Mouse (Mus musculus): ENCODE data around the gene Kank1. TPM values are rescaled to one million over a fixed set of nuclear protein-coding genes. Genes with fewer than 3 reads are reported as not detected.

Gene Kank1
- polyA plus RNA-seq, 1 experiment from 2014 or later, result 6.6 TPM

DNA sequence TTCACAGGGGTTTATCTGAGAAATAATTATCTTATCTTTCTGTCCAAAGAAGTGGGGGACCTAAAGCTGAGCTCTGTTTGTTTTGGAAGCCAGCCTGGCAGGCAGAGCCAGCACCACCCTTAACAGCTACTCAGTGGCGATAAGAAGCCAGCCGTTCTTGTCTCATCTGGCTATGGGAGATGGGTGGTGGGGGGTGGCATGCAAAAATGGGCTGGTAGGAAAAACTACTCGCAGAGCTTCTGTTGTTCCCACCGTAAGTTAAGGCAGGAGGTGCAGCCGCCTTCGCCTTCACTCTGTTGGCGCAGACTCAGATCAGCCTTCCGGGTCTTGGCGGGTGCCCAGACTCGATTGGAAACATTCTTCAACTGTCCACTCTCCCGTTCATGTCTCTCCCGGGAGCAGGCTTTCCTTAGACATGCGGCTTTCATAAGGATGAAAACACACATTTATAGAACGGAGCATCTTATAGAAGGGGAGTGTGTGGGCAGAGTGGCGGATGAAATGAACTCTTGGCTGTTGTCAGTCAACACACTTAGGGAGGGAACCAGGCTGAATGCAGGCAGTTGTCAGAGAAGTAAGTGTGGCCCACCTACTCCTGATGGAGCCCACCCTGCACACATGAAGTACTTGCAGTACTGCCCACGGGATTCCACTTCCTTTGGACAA, 107.0 kb downstream of the Kank1 start:
- H3K27ac ChIP-seq (replicated peaks), result no peak overlapping the region
- H3K4me1 ChIP-seq (replicated peaks), result peaks cover 31% of the 10 kb centered on the region
- no peaks in the 10 kb centered on the region for H3K27me3 ChIP-seq
- 44% methylated on average over 16 of the region's 16 CpGs for WGBS (ENCODE audit: insufficient replicate concordance)
- no peaks in the 10 kb centered on the region for H3K9me3 ChIP-seq (replicated peaks)
- no peak overlapping the region for H3K9ac ChIP-seq
- peak; percentile 71; the same call in 1 of the 2 replicates for ATAC-seq (ENCODE audit: insufficient read depth)
- peak overlapping the region; percentile 13; the same call in 1 of the 2 replicates for H3K4me2 ChIP-seq
- H3K36me3 ChIP-seq (replicated peaks), result no peaks in the 10 kb centered on the region
- H3K4me3 ChIP-seq (replicated peaks), result no peak overlapping the region

DNA sequence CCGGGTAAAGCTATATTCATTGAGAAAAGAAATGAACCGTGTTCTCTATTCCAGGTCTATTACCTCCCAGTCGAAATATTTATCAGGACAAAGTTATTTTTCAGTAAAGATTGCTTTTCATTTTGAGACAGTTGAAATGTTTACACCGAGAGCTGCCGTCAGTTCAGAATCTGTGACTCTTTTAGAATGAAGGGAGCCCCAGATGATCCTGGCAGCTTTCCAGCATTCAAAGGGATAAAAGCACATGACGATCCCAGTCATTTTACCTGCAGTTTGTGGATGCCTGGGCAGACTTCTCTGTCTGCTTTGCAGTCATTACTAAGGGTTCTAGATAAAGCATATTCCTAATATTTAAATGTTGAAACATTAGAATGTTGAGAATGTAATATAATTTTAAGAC, 107.6 kb downstream of the Kank1 start:
- 45% methylated on average over 6 of the region's 6 CpGs for WGBS (ENCODE audit: insufficient replicate concordance)
- H3K4me2 ChIP-seq, result no peak overlapping the region
- ATAC-seq (ENCODE audit: insufficient read depth), result no peak
- no peak overlapping the region for H3K27ac ChIP-seq (replicated peaks)
- H3K27me3 ChIP-seq, result no peaks in the 10 kb centered on the region
- peaks cover 31% of the 10 kb centered on the region for H3K4me1 ChIP-seq (replicated peaks)
- no peaks in the 10 kb centered on the region for H3K36me3 ChIP-seq (replicated peaks)
- no peaks in the 10 kb centered on the region for H3K9me3 ChIP-seq (replicated peaks)
- H3K4me3 ChIP-seq (replicated peaks), result no peak overlapping the region
- H3K9ac ChIP-seq, result no peak overlapping the region

DNA sequence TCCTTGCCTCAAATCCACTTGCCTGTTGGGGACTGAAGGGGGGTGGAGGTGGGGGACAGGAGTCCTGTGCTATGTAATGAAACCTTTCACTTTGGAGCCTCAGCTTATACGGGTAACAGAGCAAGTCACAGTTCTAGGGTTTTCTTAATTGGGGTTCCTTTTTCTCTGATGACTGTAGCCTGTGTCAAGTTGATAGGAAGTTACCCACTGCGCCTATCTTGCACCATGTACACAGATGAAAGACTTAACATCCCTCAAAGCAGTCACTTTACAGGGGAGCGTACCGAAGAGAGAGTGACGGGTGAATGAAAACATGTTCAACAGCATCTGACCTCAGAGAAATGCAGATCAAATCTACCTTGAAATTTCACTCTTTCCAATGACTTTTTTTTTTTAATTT, 109.2 kb downstream of the Kank1 start:
- Histone ChIP-seq H3K27ac (replicated peaks) (no peak overlapping the region), H3K36me3 (replicated peaks) (no peaks in the 10 kb centered on the region), H3K4me2 (no peak overlapping the region), H3K9ac (no peak overlapping the region), H3K27me3 (no peaks in the 10 kb centered on the region), H3K9me3 (replicated peaks) (no peaks in the 10 kb centered on the region), H3K4me1 (replicated peaks) (peaks cover 28% of the 10 kb centered on the region), H3K4me3 (replicated peaks) (no peak overlapping the region)
- ATAC-seq (ENCODE audit: insufficient read depth), result no peak
- WGBS (ENCODE audit: insufficient replicate concordance), result 66% methylated on average over 5 of the region's 5 CpGs

GRCm38 (mm10) chr19:25347515-25347914, 110.7 kb downstream of the Kank1 start:
- H3K4me1 ChIP-seq (replicated peaks), result peaks cover 28% of the 10 kb centered on the region
- H3K9me3 ChIP-seq (replicated peaks), result no peaks in the 10 kb centered on the region
- no peak for ATAC-seq (ENCODE audit: insufficient read depth)
- no peak overlapping the region for H3K9ac ChIP-seq
- H3K27me3 ChIP-seq, result no peaks in the 10 kb centered on the region
- H3K4me3 ChIP-seq (replicated peaks), result no peak overlapping the region
- H3K36me3 ChIP-seq (replicated peaks), result no peaks in the 10 kb centered on the region
- H3K4me2 ChIP-seq, result no peak overlapping the region
- WGBS (ENCODE audit: insufficient replicate concordance), result 25% methylated on average over 5 of the region's 5 CpGs
- H3K27ac ChIP-seq (replicated peaks), result no peak overlapping the region

DNA sequence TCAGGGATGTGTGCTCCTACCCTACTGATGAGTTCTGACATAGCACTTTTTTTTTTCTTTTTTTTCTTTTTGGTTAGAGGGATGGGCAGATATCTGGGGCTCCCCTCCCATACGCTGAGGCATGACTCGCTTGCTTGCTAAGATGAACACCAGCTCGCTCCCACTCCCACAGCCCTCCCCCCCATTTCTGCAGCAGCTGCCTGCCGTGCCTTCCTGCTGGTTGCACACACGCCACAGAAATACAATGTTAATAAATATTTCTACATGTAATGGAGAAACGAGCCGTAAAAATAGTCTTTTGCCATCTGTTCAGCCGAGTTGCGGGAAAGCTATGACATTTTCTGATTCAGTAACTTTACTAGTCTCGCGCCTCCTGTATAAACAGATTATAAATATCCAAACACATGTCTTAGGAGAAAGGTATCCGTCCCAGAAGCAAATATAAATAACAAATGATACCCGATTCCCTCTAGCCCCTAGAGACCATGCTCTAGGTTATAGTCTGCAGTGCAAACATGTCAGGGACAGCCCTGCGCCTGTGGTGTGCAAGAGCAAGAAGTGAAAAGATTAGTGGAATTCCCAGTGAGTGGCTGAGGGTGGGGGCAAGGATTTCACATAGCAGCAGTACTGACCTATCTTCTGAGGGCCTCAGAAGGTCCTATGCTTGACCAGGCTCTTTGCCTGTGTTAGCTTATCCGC, 114.6 kb downstream of the Kank1 start:
- Histone ChIP-seq H3K4me1 (replicated peaks) (peaks cover 16% of the 10 kb centered on the region), H3K27ac (replicated peaks) (no peak overlapping the region), H3K9me3 (replicated peaks) (no peaks in the 10 kb centered on the region), H3K4me3 (replicated peaks) (no peak overlapping the region), H3K9ac (no peak overlapping the region), H3K27me3 (no peaks in the 10 kb centered on the region), H3K36me3 (replicated peaks) (no peaks in the 10 kb centered on the region), H3K4me2 (no peak overlapping the region)
- WGBS (ENCODE audit: insufficient replicate concordance), result 62% methylated on average over 15 of the region's 15 CpGs
- no peak for ATAC-seq (ENCODE audit: insufficient read depth)

GRCm38 (mm10) chr19:25357094-25357493, 120.3 kb downstream of the Kank1 start:
- ATAC-seq (ENCODE audit: insufficient read depth), result no peak
- Histone ChIP-seq H3K9me3 (replicated peaks) (no peaks in the 10 kb centered on the region), H3K9ac (no peak overlapping the region), H3K27ac (replicated peaks) (no peak overlapping the region), H3K36me3 (replicated peaks) (no peaks in the 10 kb centered on the region), H3K27me3 (peaks cover 11% of the 10 kb centered on the region), H3K4me1 (replicated peaks) (peaks cover 16% of the 10 kb centered on the region; the same call in 1 of the 2 replicates), H3K4me3 (replicated peaks) (no peak overlapping the region), H3K4me2 (no peak overlapping the region)
- 69% methylated on average over 11 of the region's 11 CpGs for WGBS (ENCODE audit: insufficient replicate concordance)

- H3K4me3 ChIP-seq (replicated peaks), result no peak overlapping the region
- peaks cover 11% of the 10 kb centered on the region for H3K27me3 ChIP-seq
- no peaks in the 10 kb centered on the region for H3K36me3 ChIP-seq (replicated peaks)
- H3K4me1 ChIP-seq (replicated peaks), result peaks cover 11% of the 10 kb centered on the region; the same call in 1 of the 2 replicates
- no peak overlapping the region for H3K27ac ChIP-seq (replicated peaks)
- no peak for ATAC-seq (ENCODE audit: insufficient read depth)
- no peak overlapping the region for H3K9ac ChIP-seq
- WGBS (ENCODE audit: insufficient replicate concordance), result 35% methylated on average over 8 of the region's 8 CpGs
- H3K9me3 ChIP-seq (replicated peaks), result no peaks in the 10 kb centered on the region
- H3K4me2 ChIP-seq, result no peak overlapping the region
These were observed 121.8 kb downstream of the Kank1 start for GRCm38 (mm10) chr19:25358486-25359120.

GRCm38 (mm10) chr19:25360571-25361029, 123.8 kb downstream of the Kank1 start:
- H3K27ac ChIP-seq (replicated peaks), result no peak overlapping the region
- no peak overlapping the region for H3K9ac ChIP-seq
- peaks cover 11% of the 10 kb centered on the region for H3K27me3 ChIP-seq
- 3% methylated on average over 9 of the region's 9 CpGs for WGBS (ENCODE audit: insufficient replicate concordance)
- H3K4me3 ChIP-seq (replicated peaks), result no peak overlapping the region
- ATAC-seq (ENCODE audit: insufficient read depth), result no peak
- H3K9me3 ChIP-seq (replicated peaks), result no peaks in the 10 kb centered on the region
- H3K36me3 ChIP-seq (replicated peaks), result no peaks in the 10 kb centered on the region
- H3K4me1 ChIP-seq (replicated peaks), result peaks cover 11% of the 10 kb centered on the region; the same call in 1 of the 2 replicates
- H3K4me2 ChIP-seq, result no peak overlapping the region

GRCm38 (mm10) chr19:25361956-25362355, 125.2 kb downstream of the Kank1 start:
- no peak overlapping the region for H3K4me3 ChIP-seq (replicated peaks)
- H3K9ac ChIP-seq, result no peak overlapping the region
- H3K4me1 ChIP-seq (replicated peaks), result peaks cover 11% of the 10 kb centered on the region; the same call in 1 of the 2 replicates
- H3K9me3 ChIP-seq (replicated peaks), result no peaks in the 10 kb centered on the region
- peaks cover 11% of the 10 kb centered on the region for H3K27me3 ChIP-seq
- no peak overlapping the region for H3K27ac ChIP-seq (replicated peaks)
- WGBS (ENCODE audit: insufficient replicate concordance), result 33% methylated on average over 7 of the region's 7 CpGs
- no peaks in the 10 kb centered on the region for H3K36me3 ChIP-seq (replicated peaks)
- no peak overlapping the region for H3K4me2 ChIP-seq
- ATAC-seq (ENCODE audit: insufficient read depth), result no peak

- ATAC-seq (ENCODE audit: insufficient read depth), result no peak
- H3K9ac ChIP-seq, result no peak overlapping the region
- WGBS (ENCODE audit: insufficient replicate concordance), result 59% methylated on average over 5 of the region's 5 CpGs
- H3K36me3 ChIP-seq (replicated peaks), result no peaks in the 10 kb centered on the region
- H3K27ac ChIP-seq (replicated peaks), result no peak overlapping the region
- H3K4me1 ChIP-seq (replicated peaks), result peaks cover 2% of the 10 kb centered on the region; the same call in 1 of the 2 replicates
- H3K27me3 ChIP-seq, result peaks cover 11% of the 10 kb centered on the region
- no peak overlapping the region for H3K4me3 ChIP-seq (replicated peaks)
- H3K4me2 ChIP-seq, result no peak overlapping the region
- H3K9me3 ChIP-seq (replicated peaks), result no peaks in the 10 kb centered on the region
These were observed 128.9 kb downstream of the Kank1 start for GRCm38 (mm10) chr19:25365698-25366097.

- Histone ChIP-seq H3K27me3 (peaks cover 2% of the 10 kb centered on the region; the same call in 1 of the 2 replicates), H3K36me3 (replicated peaks) (no peaks in the 10 kb centered on the region), H3K9me3 (replicated peaks) (no peaks in the 10 kb centered on the region), H3K4me2 (no peak overlapping the region), H3K9ac (no peak overlapping the region), H3K4me3 (replicated peaks) (no peak overlapping the region), H3K27ac (replicated peaks) (no peak overlapping the region), H3K4me1 (replicated peaks) (no peaks in the 10 kb centered on the region)
- WGBS (ENCODE audit: insufficient replicate concordance), result 44% methylated on average over 12 of the region's 12 CpGs
- no peak for ATAC-seq (ENCODE audit: insufficient read depth)
These were observed 129.8 kb downstream of the Kank1 start for GRCm38 (mm10) chr19:25366620-25367019.
